Mouse (Mus musculus) induced T-regulatory cell, adult 2 months (primary cell): ENCODE data around the gene Olfr1500.
A peak's percentile ranks its signal among the peaks of the same experiment; 100 is the strongest.
"Not testable (repeated sequence)": the region's sequence is repeated elsewhere in the genome, so short reads cannot be mapped to it uniquely, and the experiment has no call there.

Source experiments
- DNase-seq: peaks from one replicate; pipeline ENCODE4 v3.0.0-alpha.2; 2012; ENCODE audit warnings: low read depth

Gene Olfr1500

GRCm38 (mm10) chr19:13830388-13830787 is at the start of gene Olfr1500:
TSS of gene Olfr1500 (minus strand) at chr19:13830488.
- no peak for DNase-seq

- no peak for DNase-seq
These were observed 31.2 kb upstream of the Olfr1500 start, which contains the start of gene Olfr1502 for GRCm38 (mm10) chr19:13861495-13861894. TSS of gene Olfr1502 (plus strand) at chr19:13861795.

- DNase-seq, result not testable (repeated sequence)
These were observed 20.3 kb upstream of the Olfr1500 start, which contains the start of gene Olfr1501 for GRCm38 (mm10) chr19:13850592-13850991. TSS of gene Olfr1501 (minus strand) at chr19:13850692.

- DNase-seq, result no peak
These were observed 1.8 kb downstream of the Olfr1500 start for GRCm38 (mm10) chr19:13828447-13828846.

GRCm38 (mm10) chr19:13820847-13821246 is 9.4 kb downstream of the Olfr1500 start:
- DNase-seq, result no peak

- DNase-seq, result no peak
These were observed 10.9 kb downstream of the Olfr1500 start, which contains the start of gene Olfr1499 for GRCm38 (mm10) chr19:13819347-13819746. TSS of gene Olfr1499 (minus strand) at chr19:13819447.

GRCm38 (mm10) chr19:13818827-13819226 is 11.5 kb downstream of the Olfr1500 start:
- DNase-seq, result peak; percentile 15

- peak; percentile 2 for DNase-seq
These were observed 17.5 kb downstream of the Olfr1500 start for GRCm38 (mm10) chr19:13812823-13813222.

- not testable (repeated sequence) for DNase-seq
These were observed 24.8 kb downstream of the Olfr1500 start for GRCm38 (mm10) chr19:13805486-13805885.

GRCm38 (mm10) chr19:13798102-13798501 is 32.2 kb downstream of the Olfr1500 start, which contains the start of gene Olfr1497:
TSS of gene Olfr1497 (minus strand) at chr19:13798202.
- DNase-seq, result no peak

- DNase-seq, result no peak
These were observed 52.7 kb downstream of the Olfr1500 start, which contains the start of gene Olfr1496 for GRCm38 (mm10) chr19:13777578-13777977. TSS of gene Olfr1496 (plus strand) at chr19:13777878.
